Mouse (Mus musculus): ENCODE measurements around the gene Fam124a. TPM values are rescaled to one million over a fixed set of nuclear protein-coding genes. Genes with fewer than 3 reads are reported as not detected.

The Fam124a gene
- polyA plus RNA-seq (2014; fragmentation: Nextera tagmentation; extraction: Ambion mirVana): 1.1 and 1.3 TPM in 2 replicates

DNA sequence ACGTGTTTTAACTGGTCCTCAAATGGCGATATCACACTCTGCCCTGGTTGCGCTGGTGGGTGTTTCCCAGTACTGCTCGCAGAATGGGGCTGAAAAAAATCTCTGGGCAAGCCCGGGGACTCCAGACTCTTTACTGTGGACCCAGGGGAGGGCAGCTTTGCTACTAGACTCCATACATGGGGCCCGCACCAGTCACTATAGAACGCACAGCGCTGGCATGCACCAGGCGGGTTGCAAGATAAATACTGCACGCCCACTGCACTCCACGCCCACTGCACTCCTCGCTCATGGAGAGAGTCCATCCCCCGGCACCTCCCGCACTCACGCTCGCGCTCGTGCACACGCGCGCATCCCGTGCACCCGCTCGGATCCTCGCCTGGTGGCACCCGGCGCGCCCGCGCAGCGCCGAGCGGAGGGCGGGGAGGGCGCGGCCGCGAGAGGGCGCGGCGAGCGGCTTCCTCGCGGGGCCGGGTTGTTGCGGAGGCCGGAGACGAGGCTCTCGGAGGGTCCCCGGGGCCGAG, at the start of gene Fam124a:
Fam124a (plus strand) TSS at position 429 of the 521 bp plus-strand sequence.
- under 1% methylated on average over 50 of the region's 51 CpGs for WGBS (ENCODE audit: insufficient replicate concordance)
- ATAC-seq (replicated peaks; ENCODE audit: insufficient number of reproducible peaks, low FRiP score, low TSS enrichment): peak; percentile 77
- peaks cover 15% of the 10 kb centered on the region for H3K27me3 ChIP-seq (ENCODE audit: control insufficient read depth, insufficient read depth, low read length)

DNA sequence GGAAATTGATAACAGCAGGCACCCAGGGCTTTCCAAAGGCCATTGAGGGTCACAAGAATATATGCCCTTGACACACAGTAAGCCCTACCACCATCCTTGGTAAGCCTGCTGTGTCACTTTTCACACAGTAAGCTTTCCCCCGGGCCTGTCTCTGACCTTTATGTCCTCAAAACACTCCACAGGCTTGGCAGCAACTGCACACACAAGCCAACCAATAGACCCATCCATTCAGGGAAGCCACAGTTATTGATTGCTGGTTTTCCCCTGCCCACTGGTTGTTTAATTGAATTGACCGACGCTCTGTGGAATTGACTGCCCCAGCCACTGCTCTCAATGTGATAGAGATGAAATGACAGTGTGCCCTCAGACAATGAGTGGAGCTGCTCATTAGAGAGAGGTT, 49.3 kb upstream of the Fam124a start:
- H3K27ac ChIP-seq (ENCODE audit: low read depth, low read length): no peak overlapping the region
- H3K9me3 ChIP-seq (replicated peaks; ENCODE audit: control insufficient read depth, low read length): no peaks in the 10 kb centered on the region
- H3K4me3 ChIP-seq (ENCODE audit: low read depth, low read length): no peak overlapping the region
- H3K9ac ChIP-seq (ENCODE audit: low read depth, low read length): no peak overlapping the region
- H3K4me2 ChIP-seq: no peak overlapping the region
- WGBS (ENCODE audit: insufficient replicate concordance): 91% methylated on average over 3 of the region's 3 CpGs
- ATAC-seq (replicated peaks; ENCODE audit: insufficient number of reproducible peaks, low FRiP score, low TSS enrichment): no peak
- H3K4me1 ChIP-seq (ENCODE audit: control insufficient read depth, insufficient read depth, low read length): no peaks in the 10 kb centered on the region
- H3K27me3 ChIP-seq (ENCODE audit: control insufficient read depth, insufficient read depth, low read length): no peaks in the 10 kb centered on the region
- H3K36me3 ChIP-seq (ENCODE audit: control insufficient read depth, insufficient read depth, low read length): no peaks in the 10 kb centered on the region

More for the DNA sequence above, at the start of gene Fam124a:
- peak within 1 kb of the TSS; percentile 94 for H3K4me2 ChIP-seq
- no peak within 1 kb of the TSS for H3K27ac ChIP-seq (ENCODE audit: low read depth, low read length)
- H3K9ac ChIP-seq (ENCODE audit: low read depth, low read length): peak within 1 kb of the TSS; percentile 70
- H3K4me1 ChIP-seq (ENCODE audit: control insufficient read depth, insufficient read depth, low read length): peaks cover 7% of the 10 kb centered on the region; the same call in 1 of the 2 replicates
- peak within 1 kb of the TSS; percentile 58 for H3K4me3 ChIP-seq (ENCODE audit: low read depth, low read length)
- H3K9me3 ChIP-seq (replicated peaks; ENCODE audit: control insufficient read depth, low read length): no peaks in the 10 kb centered on the region
- no peaks in the 10 kb centered on the region for H3K36me3 ChIP-seq (ENCODE audit: control insufficient read depth, insufficient read depth, low read length)

- Histone ChIP-seq H3K9me3 (replicated peaks; ENCODE audit: control insufficient read depth, low read length) (no peaks in the 10 kb centered on the region), H3K36me3 (ENCODE audit: control insufficient read depth, insufficient read depth, low read length) (no peaks in the 10 kb centered on the region), H3K27me3 (ENCODE audit: control insufficient read depth, insufficient read depth, low read length) (no peaks in the 10 kb centered on the region), H3K4me3 (ENCODE audit: low read depth, low read length) (no peak overlapping the region), H3K9ac (ENCODE audit: low read depth, low read length) (no peak overlapping the region), H3K4me2 (no peak overlapping the region), H3K4me1 (ENCODE audit: control insufficient read depth, insufficient read depth, low read length) (no peaks in the 10 kb centered on the region), H3K27ac (ENCODE audit: low read depth, low read length) (no peak overlapping the region)
- WGBS (ENCODE audit: insufficient replicate concordance): 70% methylated on average over 3 of the region's 3 CpGs
- ATAC-seq (replicated peaks; ENCODE audit: insufficient number of reproducible peaks, low FRiP score, low TSS enrichment): no peak
Observed at GRCm38 (mm10) chr14:62509350-62509749, 46.2 kb upstream of the Fam124a start.

DNA sequence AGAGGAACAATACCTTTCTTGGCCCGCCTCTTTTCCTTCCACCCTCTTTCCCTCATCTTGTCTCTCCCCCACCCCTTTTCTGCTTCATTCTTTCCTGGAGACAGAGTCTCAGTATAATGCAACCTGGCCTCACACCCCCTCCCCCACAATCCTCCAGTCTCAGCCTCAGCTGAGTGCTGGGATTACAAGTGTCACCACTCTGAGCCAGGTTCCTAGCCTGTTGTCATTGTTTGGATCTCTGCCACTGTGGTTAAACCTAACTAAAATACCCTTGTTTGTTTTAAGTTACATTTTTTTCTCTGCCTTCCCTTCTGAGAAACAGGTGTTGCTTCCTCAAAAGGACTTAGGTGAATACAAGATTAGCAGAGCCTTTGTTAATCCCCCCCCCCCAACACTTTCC, 42.7 kb upstream of the Fam124a start:
- Histone ChIP-seq H3K4me2 (no peak overlapping the region), H3K4me1 (ENCODE audit: control insufficient read depth, insufficient read depth, low read length) (no peaks in the 10 kb centered on the region), H3K9me3 (replicated peaks; ENCODE audit: control insufficient read depth, low read length) (no peaks in the 10 kb centered on the region), H3K4me3 (ENCODE audit: low read depth, low read length) (no peak overlapping the region), H3K36me3 (ENCODE audit: control insufficient read depth, insufficient read depth, low read length) (no peaks in the 10 kb centered on the region), H3K27me3 (ENCODE audit: control insufficient read depth, insufficient read depth, low read length) (no peaks in the 10 kb centered on the region), H3K27ac (ENCODE audit: low read depth, low read length) (no peak overlapping the region), H3K9ac (ENCODE audit: low read depth, low read length) (no peak overlapping the region)
- ATAC-seq (replicated peaks; ENCODE audit: insufficient number of reproducible peaks, low FRiP score, low TSS enrichment): no peak
- WGBS (ENCODE audit: insufficient replicate concordance): 53% methylated on average over 1 of the region's 1 CpGs

DNA sequence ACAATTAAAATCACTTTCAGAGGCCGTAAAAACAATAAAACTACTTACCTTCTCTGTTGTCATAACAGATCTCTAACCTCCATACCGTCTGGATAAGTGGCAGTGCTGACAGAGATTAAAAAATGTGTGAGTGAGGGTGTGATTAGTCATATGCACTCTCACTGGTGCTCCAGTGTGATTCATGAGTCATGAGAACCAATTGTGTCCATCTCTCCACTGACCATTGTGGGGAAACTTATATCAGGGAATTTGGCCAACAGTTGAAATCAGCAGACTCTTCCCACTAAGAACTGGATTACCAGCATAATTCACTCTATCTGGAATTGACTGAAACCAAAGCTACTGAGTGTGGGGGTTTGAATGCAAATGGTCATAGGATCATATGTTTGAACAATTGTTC, 24.6 kb upstream of the Fam124a start:
- Histone ChIP-seq H3K4me2 (no peak overlapping the region), H3K27ac (ENCODE audit: low read depth, low read length) (no peak overlapping the region), H3K4me1 (ENCODE audit: control insufficient read depth, insufficient read depth, low read length) (no peaks in the 10 kb centered on the region), H3K36me3 (ENCODE audit: control insufficient read depth, insufficient read depth, low read length) (no peaks in the 10 kb centered on the region), H3K4me3 (ENCODE audit: low read depth, low read length) (no peak overlapping the region), H3K9ac (ENCODE audit: low read depth, low read length) (no peak overlapping the region), H3K9me3 (replicated peaks; ENCODE audit: control insufficient read depth, low read length) (no peaks in the 10 kb centered on the region), H3K27me3 (ENCODE audit: control insufficient read depth, insufficient read depth, low read length) (no peaks in the 10 kb centered on the region)
- WGBS (ENCODE audit: insufficient replicate concordance): 59% methylated on average over 2 of the region's 2 CpGs
- ATAC-seq (replicated peaks; ENCODE audit: insufficient number of reproducible peaks, low FRiP score, low TSS enrichment): no peak

DNA sequence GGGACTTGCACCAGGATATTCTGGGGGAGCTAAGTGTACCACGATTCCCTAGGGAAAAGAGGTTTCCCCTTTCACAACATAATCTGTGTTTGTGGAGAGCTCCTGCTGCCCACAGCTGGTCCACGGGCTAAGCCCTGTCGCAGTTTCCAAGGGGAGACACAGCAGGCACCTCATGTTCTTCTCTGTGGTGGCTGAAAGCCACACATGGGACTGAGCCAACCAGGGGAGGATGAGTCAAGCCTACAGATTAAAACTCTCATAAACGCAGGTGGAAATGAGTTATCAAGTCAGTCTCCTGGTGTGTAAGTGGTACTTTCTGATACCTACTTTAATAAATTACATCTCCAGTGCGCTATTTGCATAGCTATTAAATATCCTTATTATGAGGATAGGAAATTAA, 19.4 kb upstream of the Fam124a start:
- no peak for ATAC-seq (replicated peaks; ENCODE audit: insufficient number of reproducible peaks, low FRiP score, low TSS enrichment)
- Histone ChIP-seq H3K36me3 (ENCODE audit: control insufficient read depth, insufficient read depth, low read length) (no peaks in the 10 kb centered on the region), H3K9me3 (replicated peaks; ENCODE audit: control insufficient read depth, low read length) (no peaks in the 10 kb centered on the region), H3K27me3 (ENCODE audit: control insufficient read depth, insufficient read depth, low read length) (no peaks in the 10 kb centered on the region), H3K9ac (ENCODE audit: low read depth, low read length) (no peak overlapping the region), H3K27ac (ENCODE audit: low read depth, low read length) (no peak overlapping the region), H3K4me2 (no peak overlapping the region), H3K4me3 (ENCODE audit: low read depth, low read length) (no peak overlapping the region), H3K4me1 (ENCODE audit: control insufficient read depth, insufficient read depth, low read length) (no peaks in the 10 kb centered on the region)
- WGBS (ENCODE audit: insufficient replicate concordance): 47% methylated on average over 5 of the region's 5 CpGs

DNA sequence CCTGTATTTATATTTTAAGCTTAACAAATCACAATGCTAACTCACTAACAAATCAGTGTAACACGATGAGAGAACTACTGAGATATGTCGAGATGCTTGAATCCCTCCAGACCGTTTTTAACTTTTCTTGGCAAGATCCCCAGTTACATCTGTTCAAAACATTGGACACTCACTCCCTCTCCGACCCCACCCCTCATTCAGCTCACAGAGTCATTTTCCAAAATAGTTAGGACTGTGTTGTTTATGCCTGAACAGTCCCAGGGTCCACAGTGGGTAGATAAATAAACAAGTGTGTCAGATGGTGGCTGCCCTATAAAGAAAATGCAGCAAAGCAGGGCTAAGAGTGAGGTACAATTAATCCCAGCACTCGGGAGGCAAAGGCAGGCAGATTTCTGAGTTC, 18.5 kb upstream of the Fam124a start:
- Histone ChIP-seq H3K9ac (ENCODE audit: low read depth, low read length) (no peak overlapping the region), H3K27ac (ENCODE audit: low read depth, low read length) (no peak overlapping the region), H3K4me1 (ENCODE audit: control insufficient read depth, insufficient read depth, low read length) (no peaks in the 10 kb centered on the region), H3K4me3 (ENCODE audit: low read depth, low read length) (no peak overlapping the region), H3K4me2 (no peak overlapping the region), H3K36me3 (ENCODE audit: control insufficient read depth, insufficient read depth, low read length) (no peaks in the 10 kb centered on the region), H3K27me3 (ENCODE audit: control insufficient read depth, insufficient read depth, low read length) (no peaks in the 10 kb centered on the region), H3K9me3 (replicated peaks; ENCODE audit: control insufficient read depth, low read length) (no peaks in the 10 kb centered on the region)
- no peak for ATAC-seq (replicated peaks; ENCODE audit: insufficient number of reproducible peaks, low FRiP score, low TSS enrichment)
- WGBS (ENCODE audit: insufficient replicate concordance): 64% methylated on average over 5 of the region's 5 CpGs

DNA sequence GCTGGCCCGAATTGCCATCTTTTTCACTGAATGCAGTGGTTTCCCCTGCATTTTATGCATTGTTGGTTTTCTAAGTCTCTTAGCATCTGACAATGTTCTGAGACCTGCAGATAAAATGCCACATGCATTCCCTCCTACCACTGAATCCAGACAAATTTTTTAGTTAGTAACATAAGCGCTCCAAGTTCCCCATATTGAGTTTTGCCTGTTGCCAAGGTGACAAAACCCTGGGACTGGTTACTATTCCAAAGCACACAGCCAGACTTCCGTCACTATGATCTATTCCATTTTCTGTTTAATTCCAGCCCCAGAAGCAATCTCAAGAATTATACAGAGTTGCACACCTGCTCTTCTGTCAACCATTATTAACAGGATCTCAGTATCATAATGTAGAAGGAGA, 15.7 kb upstream of the Fam124a start:
- no peak for ATAC-seq (replicated peaks; ENCODE audit: insufficient number of reproducible peaks, low FRiP score, low TSS enrichment)

DNA sequence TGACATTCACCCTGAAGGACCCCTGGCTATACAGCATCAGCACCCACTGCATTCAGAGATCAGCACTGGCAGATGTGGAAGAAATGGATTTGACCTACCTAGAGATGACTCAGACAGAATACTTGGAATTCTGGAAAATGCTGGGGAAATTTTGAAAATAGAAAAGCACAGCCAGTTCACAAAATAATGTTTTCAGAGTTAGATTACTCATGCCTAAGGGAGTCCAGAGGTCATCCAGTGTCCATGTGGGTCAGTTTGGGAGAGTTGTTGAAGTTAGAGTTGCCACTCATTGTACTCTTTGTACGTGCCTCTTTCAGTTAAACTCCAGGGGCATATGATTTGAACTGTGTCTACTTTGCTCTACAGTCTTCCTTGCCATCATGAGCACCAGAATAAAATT, 13.8 kb upstream of the Fam124a start:
- 96% methylated on average over 1 of the region's 1 CpGs for WGBS (ENCODE audit: insufficient replicate concordance)
- Histone ChIP-seq H3K9me3 (replicated peaks; ENCODE audit: control insufficient read depth, low read length) (no peaks in the 10 kb centered on the region), H3K4me1 (ENCODE audit: control insufficient read depth, insufficient read depth, low read length) (no peaks in the 10 kb centered on the region), H3K9ac (ENCODE audit: low read depth, low read length) (no peak overlapping the region), H3K4me3 (ENCODE audit: low read depth, low read length) (no peak overlapping the region), H3K4me2 (no peak overlapping the region), H3K27me3 (ENCODE audit: control insufficient read depth, insufficient read depth, low read length) (no peaks in the 10 kb centered on the region), H3K27ac (ENCODE audit: low read depth, low read length) (no peak overlapping the region), H3K36me3 (ENCODE audit: control insufficient read depth, insufficient read depth, low read length) (no peaks in the 10 kb centered on the region)
- no peak for ATAC-seq (replicated peaks; ENCODE audit: insufficient number of reproducible peaks, low FRiP score, low TSS enrichment)

More for the DNA sequence above, 15.7 kb upstream of the Fam124a start:
- H3K27me3 ChIP-seq (ENCODE audit: control insufficient read depth, insufficient read depth, low read length): no peaks in the 10 kb centered on the region
- 81% methylated on average over 3 of the region's 3 CpGs for WGBS (ENCODE audit: insufficient replicate concordance)
- no peak overlapping the region for H3K9ac ChIP-seq (ENCODE audit: low read depth, low read length)
- no peak overlapping the region for H3K4me3 ChIP-seq (ENCODE audit: low read depth, low read length)
- no peak overlapping the region for H3K27ac ChIP-seq (ENCODE audit: low read depth, low read length)
- no peak overlapping the region for H3K4me2 ChIP-seq
- H3K9me3 ChIP-seq (replicated peaks; ENCODE audit: control insufficient read depth, low read length): no peaks in the 10 kb centered on the region
- H3K36me3 ChIP-seq (ENCODE audit: control insufficient read depth, insufficient read depth, low read length): no peaks in the 10 kb centered on the region
- H3K4me1 ChIP-seq (ENCODE audit: control insufficient read depth, insufficient read depth, low read length): no peaks in the 10 kb centered on the region
